Mouse (Mus musculus) hindbrain, embryonic 10.5 days (tissue): ENCODE data around the gene Ltb4r1. TPM values are rescaled to one million over a fixed set of nuclear protein-coding genes. Genes with fewer than 3 reads are reported as not detected.

Source experiments
- DNase-seq: peaks from one replicate; pipeline ENCODE4 v3.0.0-alpha.2; 2017; ENCODE audit warnings: low spot score
- H3K27ac ChIP-seq: fragments of 300-500 bp; sonication (generic); 2 replicates; pipeline ENCODE4 v1.5.1; 2016; ENCODE audit warnings: mild to moderate bottlenecking, moderate library complexity
- H3K27me3 ChIP-seq: fragments of 300-500 bp; sonication (generic); 2 replicates; pipeline ENCODE4 v1.6.1; 2016; ENCODE audit warnings: mild to moderate bottlenecking; ENCODE audit not compliant: poor library complexity, insufficient read depth, severe bottlenecking
- H3K36me3 ChIP-seq: fragments of 300-500 bp; sonication (generic); 2 replicates; pipeline ENCODE4 v1.6.1; 2016; ENCODE audit warnings: mild to moderate bottlenecking, moderate library complexity
- H3K4me1 ChIP-seq: fragments of 300-500 bp; sonication (generic); replicated peaks from 2 replicates; pipeline ENCODE4 v1.6.1; 2016; ENCODE audit warnings: mild to moderate bottlenecking
- H3K4me3 ChIP-seq: fragments of 300-500 bp; sonication (generic); 2 replicates; pipeline ENCODE4 v1.5.1; 2016; ENCODE audit warnings: mild to moderate bottlenecking, moderate library complexity
- H3K9me3 ChIP-seq: fragments of 300-500 bp; sonication (generic); 2 replicates; pipeline ENCODE4 v1.6.1; 2016; ENCODE audit warnings: mild to moderate bottlenecking, moderate library complexity
- WGBS: fragments of 180-500 bp; shearing (Covaris S2); methylation state at CpG from one replicate; pipeline ENCODE4 v1.1.7; 2016; 5-methylcytosine and 5-hydroxymethylcytosine counted together
- polyA plus RNA-seq: library from polyadenylated mRNA; unstranded; fragments of >200 nt; fragmentation: Nextera tagmentation; extraction: Ambion mirVana; gene quantifications from 2 replicates; pipeline ENCODE4 v1.2.1, GENCODE M21; 2016

The Ltb4r1 gene
- polyA plus RNA-seq, 1 experiment from 2014 or later = 0.39 TPM

GRCm38 (mm10) chr14:55815310-55815751 is 49.6 kb downstream of the Ltb4r1 start:
- DNase-seq = peak; percentile 34
- peaks cover 13% of the 10 kb centered on the region for H3K4me1 ChIP-seq
- H3K27ac ChIP-seq = peak overlapping the region; percentile 77
- 23% methylated on average over 17 of the region's 17 CpGs for WGBS
- no peaks in the 10 kb centered on the region for H3K9me3 ChIP-seq
- H3K27me3 ChIP-seq = no peaks in the 10 kb centered on the region
- no peaks in the 10 kb centered on the region for H3K36me3 ChIP-seq
- peak overlapping the region; percentile 62 for H3K4me3 ChIP-seq

Other genes with a start within 250 kb of the Ltb4r1 start
- not detected in 2 replicates for gene Nrl, start 241.0 kb upstream of the Ltb4r1 start, polyA plus RNA-seq
- 15.4 and 18.5 TPM in 2 replicates for gene Pck2, start 225.7 kb upstream of the Ltb4r1 start, polyA plus RNA-seq
- gene Dcaf11, start 206.0 kb upstream of the Ltb4r1 start, polyA plus RNA-seq = 69.5 and 94.1 TPM in 2 replicates
- 0.82 TPM in 1 of 2 replicates, not detected in the other for gene A730061H03Rik, start 205.6 kb upstream of the Ltb4r1 start, polyA plus RNA-seq
- 0.26 and 0.34 TPM in 2 replicates for gene Fitm1, start 190.3 kb upstream of the Ltb4r1 start, polyA plus RNA-seq
- gene Psme1, start 187.8 kb upstream of the Ltb4r1 start, polyA plus RNA-seq = 97.6 and 114 TPM in 2 replicates
- gene Emc9, start 180.7 kb upstream of the Ltb4r1 start, polyA plus RNA-seq = 6.8 and 10.0 TPM in 2 replicates
- gene Psme2, start 174.8 kb upstream of the Ltb4r1 start, polyA plus RNA-seq = 171 and 203 TPM in 2 replicates
- gene Rnf31, start 174.3 kb upstream of the Ltb4r1 start, polyA plus RNA-seq = 21.2 and 23.2 TPM in 2 replicates
- gene Irf9, start 162.4 kb upstream of the Ltb4r1 start, polyA plus RNA-seq = 7.2 and 7.8 TPM in 2 replicates
- 10.4 and 12.3 TPM in 2 replicates for gene Rec8, start 147.9 kb upstream of the Ltb4r1 start, polyA plus RNA-seq
- 101 and 107 TPM in 2 replicates for gene Ipo4, start 130.0 kb upstream of the Ltb4r1 start, polyA plus RNA-seq
- gene Gm49378, start 128.1 kb upstream of the Ltb4r1 start, polyA plus RNA-seq = 0.76 and 1.5 TPM in 2 replicates
- gene Tm9sf1, start 122.2 kb upstream of the Ltb4r1 start, polyA plus RNA-seq = 76.0 and 78.1 TPM in 2 replicates
- 0.40 and 0.97 TPM in 2 replicates for gene Tssk4, start 115.8 kb upstream of the Ltb4r1 start, polyA plus RNA-seq
- gene Mdp1, start 105.5 kb upstream of the Ltb4r1 start, polyA plus RNA-seq = 65.6 and 67.6 TPM in 2 replicates
- gene Gmpr2, start 94.0 kb upstream of the Ltb4r1 start, polyA plus RNA-seq = 60.0 and 65.9 TPM in 2 replicates
- 646 and 662 TPM in 2 replicates for gene Nedd8, start 93.8 kb upstream of the Ltb4r1 start, polyA plus RNA-seq
- 63.4 and 68.9 TPM in 2 replicates for gene Tinf2, start 84.1 kb upstream of the Ltb4r1 start, polyA plus RNA-seq
- 0.34 and 0.81 TPM in 2 replicates for gene Tgm1, start 52.0 kb upstream of the Ltb4r1 start, polyA plus RNA-seq
- gene Rabggta, start 43.7 kb upstream of the Ltb4r1 start, polyA plus RNA-seq = 34.7 and 36.3 TPM in 2 replicates
- gene Dhrs1, start 20.3 kb upstream of the Ltb4r1 start, polyA plus RNA-seq = 68.5 and 73.8 TPM in 2 replicates
- gene Nop9, start 20.3 kb upstream of the Ltb4r1 start, polyA plus RNA-seq = 53.3 and 56.5 TPM in 2 replicates
- 0.17 TPM in 1 of 2 replicates, not detected in the other for gene Cideb, start 7.5 kb upstream of the Ltb4r1 start, polyA plus RNA-seq
- 0.14 and 0.21 TPM in 2 replicates for gene Ltb4r2, start 4.5 kb upstream of the Ltb4r1 start, polyA plus RNA-seq
- 7.9 and 10.3 TPM in 2 replicates for gene Adcy4, start 18.1 kb downstream of the Ltb4r1 start, polyA plus RNA-seq
- 11.9 and 14.4 TPM in 2 replicates for gene Ripk3, start 22.9 kb downstream of the Ltb4r1 start, polyA plus RNA-seq
- gene Nfatc4, start 57.2 kb downstream of the Ltb4r1 start, polyA plus RNA-seq = 34.0 and 34.6 TPM in 2 replicates
- 24.1 and 24.4 TPM in 2 replicates for gene Nynrin, start 88.0 kb downstream of the Ltb4r1 start, polyA plus RNA-seq
- gene Cbln3, start 118.4 kb downstream of the Ltb4r1 start, polyA plus RNA-seq = 0.12 and 0.33 TPM in 2 replicates
- gene Khnyn, start 119.0 kb downstream of the Ltb4r1 start, polyA plus RNA-seq = 21.4 and 24.2 TPM in 2 replicates
- gene Sdr39u1, start 134.3 kb downstream of the Ltb4r1 start, polyA plus RNA-seq = 33.2 and 38.1 TPM in 2 replicates
- not detected in 2 replicates for gene Cma1, start 178.7 kb downstream of the Ltb4r1 start, polyA plus RNA-seq
- not detected in 2 replicates for gene Cma2, start 185.0 kb downstream of the Ltb4r1 start, polyA plus RNA-seq